29 mouse cellular contexts compared by ENCODE assay signal in genomic region chr4:82683583-82683982, GRCm38 (mm10). TPM values are rescaled to one million over a fixed set of nuclear protein-coding genes. Genes with fewer than 3 reads are reported as not detected.
DNase-seq lines count a peak whose midpoint lies in the region; ATAC-seq and TF ChIP-seq lines count a peak whose summit lies in the region.
"Had no signal": no experiment of that assay in that cellular context is flagged by ENCODE, and none has a peak within 500 bp of the region (broad histone marks: within the 10 kb centered on the region; RNA-seq: fewer than 3 reads in every experiment).

No protein-coding gene starts in this region.

- ATAC-seq in hindbrain, postnatal 0 days: peak; percentile 47
- no peak for ATAC-seq in hindbrain, embryonic 11.5 days (ENCODE audit: low FRiP score)
- no peak for ATAC-seq in kidney, embryonic 15.5 days (replicated peaks; ENCODE audit: low FRiP score)
- ATAC-seq: activated CD4-positive, CD25-positive, alpha-beta regulatory T cell, adult 4 months; forebrain, embryonic 13.5 days; forebrain, embryonic 16.5 days; inflammation-experienced regulatory T-cells, adult 6 months; intestine, embryonic 16.5 days had no signal

- in situ Hi-C loops in CH12.LX (cut with MboI; ENCODE audit: low pct_ligation_motif_present, low pct_unique_long_range_greater_than_20kb, low sequenced_read_pairs): no loop called here

- TF ChIP-seq RAD21 in CH12.LX (IDR thresholded peaks at IDR 0.05; ENCODE audit: low read depth, low read length): no peak

- TF ChIP-seq EP300 in CH12.LX (IDR thresholded peaks at IDR 0.05; ENCODE audit: low read length): no peak

- no peaks in the 10 kb centered on the region for H3K9me3 ChIP-seq in hindbrain, postnatal 0 days (ENCODE audit: low read length)
- no peaks in the 10 kb centered on the region for H3K9me3 ChIP-seq in hindbrain, embryonic 11.5 days (ENCODE audit: control insufficient read depth, low read length)
- no peaks in the 10 kb centered on the region for H3K9me3 ChIP-seq in CH12.LX (replicated peaks; ENCODE audit: low read length)
- H3K9me3 ChIP-seq in kidney, embryonic 15.5 days (replicated peaks): no peaks in the 10 kb centered on the region
- H3K9me3 ChIP-seq: forebrain, embryonic 10.5 days; forebrain, embryonic 13.5 days; heart, embryonic 10.5 days; heart, embryonic 13.5 days; hindbrain, embryonic 15.5 days had no signal

- WGBS in hindbrain, postnatal 0 days: 83% methylated on average over 6 of the region's 6 CpGs
- WGBS in hindbrain, embryonic 11.5 days: 88% methylated on average over 6 of the region's 6 CpGs
- 81% methylated on average over 6 of the region's 6 CpGs for WGBS in kidney, embryonic 15.5 days

- H3K4me3 ChIP-seq in hindbrain, postnatal 0 days (ENCODE audit: low read length): no peak overlapping the region
- H3K4me3 ChIP-seq in hindbrain, embryonic 11.5 days (ENCODE audit: low read depth, low read length): no peak overlapping the region
- no peak overlapping the region for H3K4me3 ChIP-seq in CH12.LX (replicated peaks in 1 of 3; ENCODE audit: low read depth in 2 of 3, low read length in 2 of 3, poor library complexity in 1 of 3)
- no peak overlapping the region for H3K4me3 ChIP-seq in kidney, embryonic 15.5 days (replicated peaks)
- H3K4me3 ChIP-seq: forebrain, embryonic 10.5 days; forebrain, embryonic 13.5 days; heart, adult 2 months; heart, embryonic 10.5 days; heart, embryonic 13.5 days; hindbrain, embryonic 15.5 days had no signal

- dilution Hi-C loops in CH12.LX (cut with MboI; ENCODE audit: extremely low pct_ligation_motif_present, extremely low pct_unique_long_range_greater_than_20kb, low sequenced_read_pairs): no loop called here

- TF ChIP-seq POLR2A in CH12.LX (IDR thresholded peaks at IDR 0.05; ENCODE audit: low read depth, low read length): no peak

- H3K79me2 ChIP-seq in CH12.LX (replicated peaks; ENCODE audit: control insufficient read depth, extremely low read depth, insufficient read depth, poor library complexity, severe bottlenecking): no peaks in the 10 kb centered on the region

- TF ChIP-seq CTCF in hindbrain, postnatal 0 days (IDR thresholded peaks at IDR 0.05; ENCODE audit: low read depth): no peak
- TF ChIP-seq CTCF in CH12.LX (conservative IDR thresholded peaks at IDR 0.05 in 1 of 2, IDR thresholded peaks at IDR 0.05 in 1 of 2; ENCODE audit: low read depth in 2 of 2, low read length in 2 of 2): no peak

- DNase-seq in cerebellum, postnatal 14 days: peak; percentile 50 to 51
- DNase-seq in cerebellum, postnatal 4 days (ENCODE audit: low spot score in 2 of 2): no peak
- DNase-seq in hindbrain, postnatal 0 days (ENCODE audit: low spot score): peak; percentile 22
- DNase-seq in hindbrain, embryonic 11.5 days (ENCODE audit: low spot score): no peak
- DNase-seq in CH12.LX (ENCODE audit: extremely low read depth): peak; percentile 1
- DNase-seq: adrenal gland, adult 8-10 months; adrenal gland, postnatal 25 days; B cell, adult 2 months; cerebellum, adult 11-12 months; cerebellum, adult 8-10 months; cerebellum, postnatal 25 days; gastrocnemius, postnatal 10 days; gastrocnemius, postnatal 36 days; heart, adult 2 months; heart, postnatal 14 days; heart, postnatal 4 days; kidney, adult 18-20 months had no signal

- H3K9ac ChIP-seq in hindbrain, postnatal 0 days (replicated peaks; ENCODE audit: low read length): no peak overlapping the region
- H3K9ac ChIP-seq in hindbrain, embryonic 11.5 days (ENCODE audit: low read depth, low read length): no peak overlapping the region
- no peak overlapping the region for H3K9ac ChIP-seq in CH12.LX (ENCODE audit: insufficient read depth, low read depth)
- H3K9ac ChIP-seq in kidney, embryonic 15.5 days: no peak overlapping the region
- H3K9ac ChIP-seq: forebrain, embryonic 13.5 days; hindbrain, embryonic 15.5 days had no signal

- H3K4me2 ChIP-seq in hindbrain, postnatal 0 days (ENCODE audit: low read depth, low read length): no peak overlapping the region
- no peak overlapping the region for H3K4me2 ChIP-seq in hindbrain, embryonic 11.5 days (replicated peaks; ENCODE audit: low read depth, low read length)
- H3K4me2 ChIP-seq in CH12.LX (ENCODE audit: insufficient read depth, low read depth, poor library complexity, severe bottlenecking): no peak overlapping the region
- H3K4me2 ChIP-seq in kidney, embryonic 15.5 days: no peak overlapping the region
- H3K4me2 ChIP-seq: forebrain, embryonic 13.5 days; hindbrain, embryonic 15.5 days had no signal

- H3K27ac ChIP-seq in hindbrain, postnatal 0 days: no peak overlapping the region
- H3K27ac ChIP-seq in hindbrain, embryonic 11.5 days (ENCODE audit: low read depth, low read length): no peak overlapping the region
- no peak overlapping the region for H3K27ac ChIP-seq in CH12.LX (ENCODE audit: insufficient read depth, low read depth)
- H3K27ac ChIP-seq in kidney, embryonic 15.5 days: no peak overlapping the region
- H3K27ac ChIP-seq: forebrain, embryonic 10.5 days; forebrain, embryonic 13.5 days; heart, adult 2 months; hindbrain, embryonic 15.5 days had no signal

- no peaks in the 10 kb centered on the region for H3K27me3 ChIP-seq in hindbrain, postnatal 0 days (ENCODE audit: insufficient read depth, low read length)
- no peaks in the 10 kb centered on the region for H3K27me3 ChIP-seq in hindbrain, embryonic 11.5 days (ENCODE audit: control insufficient read depth, insufficient read depth, low read length)
- no peaks in the 10 kb centered on the region for H3K27me3 ChIP-seq in CH12.LX (replicated peaks)
- no peaks in the 10 kb centered on the region for H3K27me3 ChIP-seq in kidney, embryonic 15.5 days
- H3K27me3 ChIP-seq: forebrain, embryonic 13.5 days; heart, embryonic 13.5 days; hindbrain, embryonic 15.5 days had no signal

- no peaks in the 10 kb centered on the region for H3K4me1 ChIP-seq in hindbrain, postnatal 0 days (ENCODE audit: insufficient read depth, low read length)
- H3K4me1 ChIP-seq in hindbrain, embryonic 11.5 days (replicated peaks; ENCODE audit: control insufficient read depth, insufficient read depth, low read length): no peaks in the 10 kb centered on the region
- H3K4me1 ChIP-seq in CH12.LX (ENCODE audit: control insufficient read depth in 1 of 2, insufficient read depth in 2 of 2): peaks cover 7 to 10% of the 10 kb centered on the region in 2 experiments; a peak in 3 of 4 replicates
- H3K4me1 ChIP-seq in kidney, embryonic 15.5 days: no peaks in the 10 kb centered on the region

- H3K36me3 ChIP-seq in hindbrain, postnatal 0 days (ENCODE audit: insufficient read depth, low read length): no peaks in the 10 kb centered on the region
- no peaks in the 10 kb centered on the region for H3K36me3 ChIP-seq in hindbrain, embryonic 11.5 days (ENCODE audit: control insufficient read depth, insufficient read depth, low read length)
- no peaks in the 10 kb centered on the region for H3K36me3 ChIP-seq in CH12.LX (replicated peaks in 1 of 2; ENCODE audit: control insufficient read depth in 1 of 2, insufficient read depth in 1 of 2, low read length in 1 of 2)
- H3K36me3 ChIP-seq in kidney, embryonic 15.5 days: no peaks in the 10 kb centered on the region
- H3K36me3 ChIP-seq: forebrain, embryonic 10.5 days; heart, embryonic 10.5 days; heart, embryonic 13.5 days; hindbrain, embryonic 15.5 days had no signal

TF ChIP-seq in CH12.LX, 34 proteins besides CTCF, POLR2A, EP300 and RAD21:
- no peak for TF ChIP-seq TBP (conservative IDR thresholded peaks at IDR 0.05; ENCODE audit: low read depth, low read length)
- TF ChIP-seq ZKSCAN1 (IDR thresholded peaks at IDR 0.05; ENCODE audit: borderline replicate concordance, low read depth, low read length): no peak
- no peak for TF ChIP-seq SMC3 (IDR thresholded peaks at IDR 0.05; ENCODE audit: low read depth, low read length)
- TF ChIP-seq CHD2 (IDR thresholded peaks at IDR 0.05; ENCODE audit: low read length): no peak
- TF ChIP-seq USF2 (conservative IDR thresholded peaks at IDR 0.05; ENCODE audit: low read depth, low read length): no peak
- no peak for TF ChIP-seq HCFC1 (IDR thresholded peaks at IDR 0.05; ENCODE audit: low read depth, low read length)
- TF ChIP-seq MAZ (IDR thresholded peaks at IDR 0.05; ENCODE audit: low read depth, low read length): no peak

RNA-seq across cellular contexts. Expression of gene Nfib, which starts 22.0 kb away (rescaled TPM):
- 91.5 and 112 TPM in 2 replicates for total RNA-seq in hindbrain, postnatal 0 days (2014; rRNA removed)
- 69.8 and 73.3 TPM in 2 replicates for polyA plus RNA-seq in hindbrain, postnatal 0 days (2015; fragmentation: Nextera tagmentation; extraction: Ambion mirVana)
- 28.6 and 38.6 TPM in 2 replicates for polyA plus RNA-seq in hindbrain, embryonic 11.5 days (2014; fragmentation: Nextera tagmentation; extraction: Ambion mirVana)
- 0.04 TPM in 2 replicates for total RNA-seq in CH12.LX (2012; rRNA removed)
- 0.05 and 0.11 TPM in 2 replicates for total RNA-seq in CH12.LX (2014; rRNA removed)
- polyA plus RNA-seq in CH12.LX (2012; ENCODE audit: insufficient read length, low read depth): 0.05 and 0.09 TPM in 2 replicates
- polyA plus RNA-seq in kidney, embryonic 15.5 days (2015; fragmentation: Nextera tagmentation; extraction: Ambion mirVana): 29.0 and 33.8 TPM in 2 replicates
- total RNA-seq: granulocyte monocyte progenitor cell, adult 5-6 weeks; MEL had no signal

Comparison
In these comparisons a context has a peak if more than half of its experiments do, and no peak if none do; other contexts are left out.
1. DNase-seq: peak in cerebellum, postnatal 14 days (2 of 2), hindbrain, postnatal 0 days (single experiment) and CH12.LX (single experiment); none in cerebellum, postnatal 4 days (0 of 2) and hindbrain, embryonic 11.5 days (single experiment).
2. RNA of gene Nfib, which starts 22.0 kb away (polyA plus RNA-seq): 69.8 to 73.3 TPM in hindbrain, postnatal 0 days, 28.6 to 38.6 TPM in hindbrain, embryonic 11.5 days and 29.0 to 33.8 TPM in kidney, embryonic 15.5 days; 0.05 to 0.09 TPM in CH12.LX; every median in the first group is over 10 times any median in the second.